Mouse (Mus musculus) cortical plate, adult 2 months (tissue): ENCODE results near the gene Unk. TPM values are rescaled to one million over a fixed set of nuclear protein-coding genes. Genes with fewer than 3 reads are reported as not detected.

Experiments used
- H3K27ac ChIP-seq: fragments of 200-500 bp; 2 replicates; pipeline ENCODE4 v1.5.1; 2012; ENCODE audit warnings: low read length, control low read depth, inconsistent platforms; ENCODE audit not compliant: insufficient read depth
- H3K4me1 ChIP-seq: fragments of 200-500 bp; 2 replicates; pipeline ENCODE4 v1.6.1; 2011; ENCODE audit warnings: low read length; ENCODE audit not compliant: control insufficient read depth, insufficient read depth
- H3K4me3 ChIP-seq: fragments of 200-500 bp; 2 replicates; pipeline ENCODE4 v1.5.1; 2011; ENCODE audit warnings: mild to moderate bottlenecking, low read length, control low read depth; ENCODE audit not compliant: insufficient read depth
- CTCF ChIP-seq: fragments of 200-500 bp; IDR thresholded peaks from 2 replicates; pipeline ENCODE4 v1.5.1; 2011; ENCODE audit warnings: mild to moderate bottlenecking, control low read depth, low read length; ENCODE audit not compliant: insufficient read depth; ENCODE audit errors: extremely low read depth
- POLR2A ChIP-seq: fragments of 200-500 bp; IDR thresholded peaks from 2 replicates; pipeline ENCODE4 v1.6.1; 2011; ENCODE audit warnings: mild to moderate bottlenecking, low read length, control low read depth; ENCODE audit not compliant: insufficient read depth; ENCODE audit errors: extremely low read depth
- polyA plus RNA-seq: library from polyadenylated mRNA; depleted of rRNA; stranded (reverse); fragments of >200 nt; gene quantifications from 2 replicates; pipeline ENCODE4 v1.2.3, GENCODE M21; 2012

Unk gene
- polyA plus RNA-seq, 1 experiment, result 31.1 TPM

DNA sequence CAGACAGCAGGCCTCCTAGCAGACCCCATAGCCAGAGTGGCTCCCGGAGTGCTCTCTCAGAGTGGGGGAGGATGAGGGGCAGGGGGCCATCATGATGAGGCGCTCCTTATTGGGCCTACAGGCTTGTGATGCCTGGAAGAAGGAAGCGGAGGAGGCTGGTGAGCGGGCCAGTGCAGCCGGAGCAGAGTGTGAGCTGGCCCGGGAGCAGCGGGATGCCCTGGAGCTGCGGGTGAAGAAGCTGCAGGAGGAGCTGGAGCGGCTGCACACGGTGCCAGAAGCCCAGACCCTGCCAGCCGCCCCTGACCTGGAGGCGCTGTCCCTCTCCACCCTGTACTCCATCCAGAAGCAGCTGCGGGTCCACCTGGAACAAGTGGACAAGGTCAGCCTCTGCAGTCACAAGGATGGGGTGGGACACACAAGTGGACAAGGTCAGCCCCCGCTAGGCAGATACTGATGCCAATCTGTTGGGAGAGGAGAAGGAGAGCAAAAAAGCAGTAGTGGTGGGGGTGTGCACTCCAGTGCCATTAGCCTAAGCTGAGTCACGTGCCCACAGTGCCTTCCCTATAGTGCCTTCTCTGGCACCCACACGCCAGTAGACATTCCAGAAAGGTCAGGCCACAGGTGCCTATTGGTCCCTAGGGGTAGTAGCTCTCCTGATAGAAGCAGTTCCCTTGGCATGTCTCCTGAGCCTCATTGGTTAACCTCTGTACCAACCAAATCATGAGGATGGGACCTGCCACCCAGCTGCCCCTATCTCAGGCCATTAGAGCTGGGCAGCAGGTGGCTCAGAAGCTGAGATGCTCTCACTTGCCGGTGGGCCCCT is 29.0 kb downstream of the Unk start:
- Histone ChIP-seq H3K4me1 (peaks cover 7% of the 10 kb centered on the region), H3K27ac (no peak overlapping the region), H3K4me3 (no peak overlapping the region)
- no peak for TF ChIP-seq POLR2A

DNA sequence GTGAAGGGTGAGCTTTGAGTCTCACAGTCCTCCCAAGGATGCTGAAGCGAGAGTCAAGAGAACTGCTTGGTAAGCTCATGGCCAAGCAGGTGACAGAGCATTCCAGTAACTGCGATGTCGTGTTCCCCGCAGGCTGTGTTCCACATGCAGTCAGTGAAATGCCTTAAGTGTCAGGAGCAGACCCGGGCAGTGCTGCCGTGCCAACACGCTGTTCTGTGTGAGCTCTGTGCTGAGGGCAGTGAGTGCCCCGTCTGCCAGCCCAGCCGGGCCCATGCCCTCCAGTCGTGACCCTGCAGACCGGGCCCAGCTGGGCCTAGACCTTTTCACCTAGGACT is 29.5 kb downstream of the Unk start:
- H3K27ac ChIP-seq, result no peak overlapping the region
- no peak overlapping the region for H3K4me3 ChIP-seq
- no peak for TF ChIP-seq CTCF
- no peak for TF ChIP-seq POLR2A
- peaks cover 7% of the 10 kb centered on the region for H3K4me1 ChIP-seq

DNA sequence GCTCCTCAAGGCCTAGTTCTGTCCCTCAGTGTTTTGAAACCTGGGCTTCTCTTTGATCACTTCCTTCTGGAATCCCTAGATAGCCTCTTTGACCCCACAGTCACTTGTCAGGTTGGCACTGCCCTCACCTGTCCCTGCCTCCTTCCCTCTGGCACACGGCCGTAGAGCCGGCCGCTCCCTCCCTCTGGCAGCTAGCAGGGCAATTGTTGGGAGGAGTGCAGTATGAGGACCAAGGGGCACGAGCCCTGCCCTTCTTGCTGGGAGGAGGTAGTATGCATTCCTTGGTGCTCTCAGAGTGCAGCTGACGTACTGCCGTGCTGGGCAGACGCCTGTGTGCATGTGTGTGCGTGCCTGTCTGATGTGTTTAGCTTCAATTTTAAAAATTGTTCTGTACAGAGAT is 30.5 kb downstream of the Unk start:
- H3K27ac ChIP-seq, result peak overlapping the region; percentile 72; the same call in 1 of the 2 replicates
- peaks cover 7% of the 10 kb centered on the region for H3K4me1 ChIP-seq
- TF ChIP-seq POLR2A, result no peak
- no peak for TF ChIP-seq CTCF
- no peak overlapping the region for H3K4me3 ChIP-seq

DNA sequence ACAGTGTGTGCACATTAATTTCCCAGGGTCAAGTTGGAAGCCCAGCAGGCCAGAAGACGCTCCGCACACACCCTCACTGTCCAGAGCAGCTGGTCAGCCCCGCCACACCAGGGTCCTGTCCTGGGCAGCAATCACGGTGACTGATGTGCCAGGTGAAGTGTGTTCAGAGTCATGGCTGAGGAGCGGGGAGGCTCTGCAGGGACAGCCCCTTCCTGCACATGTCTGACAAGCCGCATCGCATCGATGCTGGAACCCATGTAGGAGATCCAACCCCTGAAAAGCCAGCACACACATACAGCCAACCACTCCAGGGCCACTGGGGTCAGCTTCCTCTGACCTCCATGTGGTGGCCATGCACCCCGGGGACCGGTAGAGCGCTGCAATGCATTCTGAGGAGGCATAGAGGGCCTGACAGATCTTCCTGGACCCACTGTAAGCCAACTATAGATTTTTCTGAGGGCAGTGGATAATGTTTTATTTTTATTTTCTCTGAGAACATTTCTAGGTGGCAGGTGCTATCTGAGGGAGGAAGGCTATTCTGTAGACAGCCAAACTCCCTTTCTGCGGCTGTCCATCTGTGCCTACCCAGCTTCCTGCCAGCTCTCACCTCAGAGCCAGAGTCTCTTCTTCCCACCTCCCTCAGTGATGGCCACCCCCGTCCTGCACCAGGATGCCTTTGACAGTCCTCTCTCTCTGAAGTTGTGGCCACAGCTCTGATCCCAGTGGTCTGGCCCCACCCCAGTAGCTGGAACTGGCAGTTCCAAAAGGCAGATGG is 31.7 kb downstream of the Unk start:
- TF ChIP-seq CTCF (no peak), POLR2A (no peak)
- Histone ChIP-seq H3K27ac (peak overlapping the region; percentile 76), H3K4me1 (peaks cover 7% of the 10 kb centered on the region), H3K4me3 (no peak overlapping the region)

DNA sequence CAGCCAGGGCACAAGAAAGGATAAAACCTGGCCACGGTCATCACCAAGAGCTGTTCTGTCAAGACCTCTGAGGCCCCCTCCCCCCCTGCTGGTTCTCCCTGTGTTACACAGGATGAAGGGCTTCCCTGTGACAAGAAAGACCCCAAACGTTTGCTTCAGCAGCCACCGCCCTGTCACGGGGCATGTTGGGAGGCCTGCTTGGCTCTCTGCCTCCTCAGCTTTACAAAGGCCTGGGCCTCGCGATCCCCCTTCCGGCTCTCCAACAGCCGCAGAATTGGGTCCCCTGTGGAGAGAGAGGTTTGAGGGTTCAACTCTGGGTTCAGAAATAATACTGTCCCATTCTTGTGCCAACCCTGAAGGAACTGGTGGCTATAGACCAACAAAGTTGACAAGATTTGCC is 32.4 kb downstream of the Unk start:
- H3K4me1 ChIP-seq, result peaks cover 7% of the 10 kb centered on the region
- TF ChIP-seq CTCF, result no peak
- H3K4me3 ChIP-seq, result no peak overlapping the region
- H3K27ac ChIP-seq, result peak overlapping the region; percentile 7; the same call in 1 of the 2 replicates

DNA sequence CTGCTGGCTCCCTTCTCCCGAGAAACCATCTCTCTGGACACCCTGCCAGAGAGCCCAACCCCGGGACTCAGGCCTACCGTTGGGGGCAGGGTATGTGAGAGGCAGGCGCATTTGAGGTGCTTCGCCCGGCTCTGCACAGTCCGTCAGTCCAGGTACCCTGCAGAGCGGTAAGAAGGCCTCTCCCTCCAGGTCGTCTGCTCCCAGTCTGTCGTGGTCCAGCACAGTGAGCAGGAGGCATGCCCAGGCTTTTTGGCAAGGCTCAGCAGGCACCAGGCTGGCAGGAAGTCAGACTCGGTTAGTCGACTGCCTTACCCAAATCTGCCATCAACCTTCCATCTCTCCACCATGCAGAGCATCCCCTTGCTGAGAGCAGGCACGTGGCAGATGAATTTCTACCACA is 33.4 kb downstream of the Unk start:
- no peak for TF ChIP-seq POLR2A
- no peak for TF ChIP-seq CTCF
- Histone ChIP-seq H3K27ac (no peak overlapping the region), H3K4me3 (no peak overlapping the region), H3K4me1 (peaks cover 7% of the 10 kb centered on the region)

DNA sequence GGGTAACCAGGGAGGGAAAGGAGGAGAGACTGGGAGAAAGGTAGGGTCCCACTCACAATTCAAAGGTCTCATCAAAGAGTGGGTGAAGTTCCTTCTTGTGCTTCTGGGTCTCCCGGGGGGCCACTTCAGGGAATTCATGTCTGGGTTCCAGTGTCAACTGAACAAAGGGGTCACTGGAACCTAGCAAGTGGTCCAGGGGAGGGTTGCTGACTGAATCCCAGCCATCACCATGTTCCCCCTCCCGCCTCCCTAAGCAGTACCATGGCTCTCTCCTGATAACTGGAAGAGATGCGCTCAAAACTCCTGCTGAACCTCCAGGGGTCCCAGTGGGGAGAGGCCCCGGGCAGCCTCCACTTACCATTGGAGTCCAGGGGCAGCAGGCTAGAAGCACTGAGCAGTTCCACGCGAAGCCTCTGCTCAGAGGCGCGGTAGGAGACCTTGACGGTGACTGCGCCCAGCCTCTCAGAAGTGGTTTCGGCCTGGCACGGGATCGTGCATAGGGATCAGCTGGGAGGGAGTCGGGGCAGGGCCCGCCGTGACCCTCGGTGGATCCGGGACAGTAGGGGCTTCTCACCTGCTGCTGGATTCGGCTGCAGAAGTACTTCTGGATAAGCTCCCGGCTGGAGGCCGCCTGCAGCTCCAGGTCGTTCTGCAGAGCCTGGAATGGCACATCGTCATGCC is 34.2 kb downstream of the Unk start:
- no peak for TF ChIP-seq POLR2A
- TF ChIP-seq CTCF, result no peak
- H3K27ac ChIP-seq, result no peak overlapping the region
- no peak overlapping the region for H3K4me3 ChIP-seq
- peaks cover 7% of the 10 kb centered on the region for H3K4me1 ChIP-seq

DNA sequence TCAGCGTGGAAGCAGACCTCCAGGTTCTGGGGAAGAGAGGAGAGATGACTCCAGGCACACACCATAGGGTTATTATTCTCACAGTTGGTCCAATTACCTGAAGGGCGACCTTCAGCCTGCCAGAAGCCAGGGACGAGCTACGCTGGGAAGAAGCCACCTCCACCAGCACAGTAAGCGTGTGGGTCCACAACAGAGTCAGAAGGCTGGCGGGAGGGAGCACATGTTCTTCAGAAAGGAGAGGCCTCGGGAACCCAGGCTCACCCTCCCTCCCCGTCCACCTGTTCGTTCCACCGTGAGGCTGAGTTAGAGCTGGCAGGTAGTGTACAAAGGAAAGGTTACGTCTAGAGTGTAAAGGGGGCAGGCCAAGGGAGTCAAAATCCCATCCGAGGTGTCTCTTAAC is 35.2 kb downstream of the Unk start:
- TF ChIP-seq CTCF, result no peak
- TF ChIP-seq POLR2A, result no peak
- Histone ChIP-seq H3K4me3 (no peak overlapping the region), H3K27ac (no peak overlapping the region), H3K4me1 (peaks cover 7% of the 10 kb centered on the region)

DNA sequence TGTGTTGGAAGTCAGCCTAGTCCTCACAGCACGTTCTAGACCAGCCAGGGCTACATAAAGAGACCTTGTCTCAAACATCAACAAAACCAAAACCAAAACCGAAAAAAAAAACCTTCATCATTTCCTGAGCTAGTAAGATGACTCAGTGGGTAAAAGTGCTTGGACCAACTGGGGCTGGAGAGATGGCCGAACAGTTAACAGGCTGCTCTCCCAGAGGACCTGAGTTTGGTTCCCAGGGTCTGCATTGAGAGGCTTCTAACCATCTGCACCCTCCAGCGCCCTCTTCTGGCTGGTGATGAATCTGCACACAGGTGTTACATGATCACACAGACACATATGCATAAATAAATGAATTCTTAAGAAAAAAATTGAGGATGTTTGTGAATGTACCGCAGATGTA is 41.4 kb downstream of the Unk start:
- Histone ChIP-seq H3K4me3 (no peak overlapping the region), H3K4me1 (no peaks in the 10 kb centered on the region), H3K27ac (no peak overlapping the region)
- TF ChIP-seq CTCF, result 0 out of 2 replicates have a peak, but pooled peaks have one; percentile 20
- no peak for TF ChIP-seq POLR2A
